Mouse (Mus musculus): ENCODE measurements at regions not wholly inside any gene's neighbourhood (a gene's known extent, or its start where the extent isn't known, plus 50 kb on each side); places are given as distances from the start of the nearest gene placed in this dataset.
A peak's percentile ranks its signal among the peaks of the same experiment; 100 is the strongest.
"Not testable (repeated sequence)": the region's sequence is repeated elsewhere in the genome, so short reads cannot be mapped to it uniquely, and the experiment has no call there.

GRCm38 (mm10) chr8:26762942-26763778, 214.0 kb upstream of the Zfp703 start:
- no peaks in the 10 kb centered on the region for H3K4me1 ChIP-seq
- no peak overlapping the region for H3K9ac ChIP-seq
- H3K9me3 ChIP-seq = no peaks in the 10 kb centered on the region
- no peaks in the 10 kb centered on the region for H3K36me3 ChIP-seq
- no peak overlapping the region for H3K27ac ChIP-seq
- no peak overlapping the region for H3K4me2 ChIP-seq
- no peak for ATAC-seq (ENCODE audit: borderline replicate concordance, extremely low read depth, low FRiP score, low TSS enrichment)
- no peaks in the 10 kb centered on the region; the same call in 1 of the 2 replicates for H3K27me3 ChIP-seq
- no peak overlapping the region for H3K4me3 ChIP-seq
- 53% methylated on average over 16 of the region's 16 CpGs for WGBS

GRCm38 (mm10) chr8:26768474-26769229, 208.5 kb upstream of the Zfp703 start:
- Histone ChIP-seq H3K27ac (no peak overlapping the region), H3K4me2 (no peak overlapping the region), H3K36me3 (no peaks in the 10 kb centered on the region), H3K9ac (no peak overlapping the region), H3K9me3 (no peaks in the 10 kb centered on the region), H3K27me3 (peaks cover 28% of the 10 kb centered on the region; the same call in 1 of the 2 replicates), H3K4me1 (peaks cover 7% of the 10 kb centered on the region), H3K4me3 (no peak overlapping the region)
- WGBS = 76% methylated on average over 10 of the region's 10 CpGs
- no peak for ATAC-seq (ENCODE audit: borderline replicate concordance, extremely low read depth, low FRiP score, low TSS enrichment)

- Histone ChIP-seq H3K4me2 (peak overlapping the region; percentile 36), H3K27me3 (peaks cover 41% of the 10 kb centered on the region; the same call in 1 of the 2 replicates), H3K9ac (no peak overlapping the region), H3K9me3 (no peaks in the 10 kb centered on the region), H3K4me3 (no peak overlapping the region), H3K4me1 (peaks cover 7% of the 10 kb centered on the region), H3K27ac (no peak overlapping the region), H3K36me3 (no peaks in the 10 kb centered on the region)
- peak; percentile 62; the same call in 1 of the 2 replicates for ATAC-seq (ENCODE audit: borderline replicate concordance, extremely low read depth, low FRiP score, low TSS enrichment)
- 27% methylated on average over 16 of the region's 16 CpGs for WGBS
Observed at GRCm38 (mm10) chr8:26770424-26770886, 206.7 kb upstream of the Zfp703 start.

- no peaks in the 10 kb centered on the region for H3K36me3 ChIP-seq
- no peaks in the 10 kb centered on the region for H3K4me1 ChIP-seq
- H3K4me3 ChIP-seq = no peak overlapping the region
- 58% methylated on average over 10 of the region's 10 CpGs for WGBS
- no peak overlapping the region for H3K27ac ChIP-seq
- no peaks in the 10 kb centered on the region for H3K9me3 ChIP-seq
- H3K4me2 ChIP-seq = no peak overlapping the region
- H3K27me3 ChIP-seq = peaks cover 70% of the 10 kb centered on the region
- no peak overlapping the region for H3K9ac ChIP-seq
- no peak for ATAC-seq (ENCODE audit: borderline replicate concordance, extremely low read depth, low FRiP score, low TSS enrichment)
Observed at GRCm38 (mm10) chr8:26778917-26779537, 198.1 kb upstream of the Zfp703 start.

GRCm38 (mm10) chr8:26780515-26780914, 196.6 kb upstream of the Zfp703 start:
- no peaks in the 10 kb centered on the region for H3K9me3 ChIP-seq
- no peak overlapping the region for H3K9ac ChIP-seq
- H3K4me1 ChIP-seq = no peaks in the 10 kb centered on the region
- 12% methylated on average over 19 of the region's 19 CpGs for whole genome bisulfite sequencing
- H3K4me2 ChIP-seq = peak overlapping the region; percentile 36; the same call in 1 of the 2 replicates
- no peak for ATAC-seq (ENCODE audit: borderline replicate concordance, extremely low read depth, low FRiP score, low TSS enrichment)
- H3K36me3 ChIP-seq = no peaks in the 10 kb centered on the region
- H3K27me3 ChIP-seq = peaks cover 58% of the 10 kb centered on the region
- no peak overlapping the region for H3K27ac ChIP-seq
- H3K4me3 ChIP-seq = no peak overlapping the region

- H3K4me2 ChIP-seq; H3K4me3 ChIP-seq; H3K4me1 ChIP-seq; H3K9ac ChIP-seq; H3K9me3 ChIP-seq; H3K27ac ChIP-seq; ATAC-seq (ENCODE audit: borderline replicate concordance, extremely low read depth, low FRiP score, low TSS enrichment); H3K36me3 ChIP-seq: not testable (repeated sequence)
- 85% methylated on average over 8 of the region's 8 CpGs for WGBS
- H3K27me3 ChIP-seq = peaks cover 40% of the 10 kb centered on the region
Observed at GRCm38 (mm10) chr8:26782936-26783335, 194.2 kb upstream of the Zfp703 start.

- no peak for ATAC-seq (ENCODE audit: borderline replicate concordance, extremely low read depth, low FRiP score, low TSS enrichment)
- no peaks in the 10 kb centered on the region for H3K4me1 ChIP-seq
- no peak overlapping the region for H3K27ac ChIP-seq
- H3K27me3 ChIP-seq = peaks cover 26% of the 10 kb centered on the region
- WGBS = 64% methylated on average over 6 of the region's 6 CpGs
- no peaks in the 10 kb centered on the region for H3K36me3 ChIP-seq
- H3K4me2 ChIP-seq = no peak overlapping the region
- no peak overlapping the region for H3K9ac ChIP-seq
- H3K4me3 ChIP-seq = no peak overlapping the region
- H3K9me3 ChIP-seq = no peaks in the 10 kb centered on the region
Observed at GRCm38 (mm10) chr8:26784381-26784780, 192.7 kb upstream of the Zfp703 start.

GRCm38 (mm10) chr8:26791795-26792194, 185.3 kb upstream of the Zfp703 start:
- H3K27me3 ChIP-seq = peaks cover 13% of the 10 kb centered on the region
- H3K36me3 ChIP-seq = no peaks in the 10 kb centered on the region
- H3K4me3 ChIP-seq = no peak overlapping the region
- H3K4me2 ChIP-seq = no peak overlapping the region
- H3K4me1 ChIP-seq = no peaks in the 10 kb centered on the region; the same call in none of the 2 replicates
- ATAC-seq (ENCODE audit: borderline replicate concordance, extremely low read depth, low FRiP score, low TSS enrichment) = no peak
- H3K27ac ChIP-seq = no peak overlapping the region
- 42% methylated on average over 2 of the region's 2 CpGs for WGBS
- no peaks in the 10 kb centered on the region for H3K9me3 ChIP-seq
- H3K9ac ChIP-seq = no peak overlapping the region

GRCm38 (mm10) chr8:26793606-26794292, 183.4 kb upstream of the Zfp703 start:
- H3K9ac ChIP-seq = no peak overlapping the region

GRCm38 (mm10) chr8:26794411-26794810, 182.7 kb upstream of the Zfp703 start:
- no peak overlapping the region for H3K4me2 ChIP-seq
- H3K36me3 ChIP-seq = no peaks in the 10 kb centered on the region
- H3K27ac ChIP-seq = 0 out of 2 replicates have a peak overlapping the region, but pooled peaks have one; percentile 2
- no peaks in the 10 kb centered on the region for H3K9me3 ChIP-seq
- no peak for ATAC-seq (ENCODE audit: borderline replicate concordance, extremely low read depth, low FRiP score, low TSS enrichment)
- H3K9ac ChIP-seq = no peak overlapping the region
- no peak overlapping the region for H3K4me3 ChIP-seq
- H3K4me1 ChIP-seq = no peaks in the 10 kb centered on the region; the same call in none of the 2 replicates
- WGBS = 81% methylated on average over 4 of the region's 4 CpGs
- H3K27me3 ChIP-seq = peaks cover 16% of the 10 kb centered on the region

More at GRCm38 (mm10) chr8:26793606-26794292, 183.4 kb upstream of the Zfp703 start:
- ATAC-seq (ENCODE audit: borderline replicate concordance, extremely low read depth, low FRiP score, low TSS enrichment) = no peak
- H3K4me3 ChIP-seq = no peak overlapping the region
- H3K27me3 ChIP-seq = peaks cover 16% of the 10 kb centered on the region
- no peaks in the 10 kb centered on the region for H3K36me3 ChIP-seq
- 0 out of 2 replicates have a peak overlapping the region, but pooled peaks have one; percentile 2 for H3K27ac ChIP-seq
- H3K4me2 ChIP-seq = no peak overlapping the region
- H3K9me3 ChIP-seq = no peaks in the 10 kb centered on the region
- 74% methylated on average over 9 of the region's 9 CpGs for WGBS
- H3K4me1 ChIP-seq = no peaks in the 10 kb centered on the region; the same call in none of the 2 replicates

GRCm38 (mm10) chr8:26795616-26796015, 181.5 kb upstream of the Zfp703 start:
- Histone ChIP-seq H3K27ac (no peak overlapping the region), H3K9ac (no peak overlapping the region), H3K9me3 (no peaks in the 10 kb centered on the region), H3K4me3 (no peak overlapping the region), H3K27me3 (peaks cover 25% of the 10 kb centered on the region), H3K36me3 (no peaks in the 10 kb centered on the region), H3K4me1 (no peaks in the 10 kb centered on the region; the same call in none of the 2 replicates), H3K4me2 (no peak overlapping the region)
- no peak for ATAC-seq (ENCODE audit: borderline replicate concordance, extremely low read depth, low FRiP score, low TSS enrichment)
- 83% methylated on average over 8 of the region's 8 CpGs for WGBS

Data from lung, embryonic 15.5 days (tissue).